Mouse (Mus musculus) lung, postnatal 14 days (tissue): ENCODE measurements around the gene Enox1.

Source experiments
- DNase-seq: peaks from one replicate; pipeline ENCODE4 v3.0.0; 2021

The Enox1 gene

DNA sequence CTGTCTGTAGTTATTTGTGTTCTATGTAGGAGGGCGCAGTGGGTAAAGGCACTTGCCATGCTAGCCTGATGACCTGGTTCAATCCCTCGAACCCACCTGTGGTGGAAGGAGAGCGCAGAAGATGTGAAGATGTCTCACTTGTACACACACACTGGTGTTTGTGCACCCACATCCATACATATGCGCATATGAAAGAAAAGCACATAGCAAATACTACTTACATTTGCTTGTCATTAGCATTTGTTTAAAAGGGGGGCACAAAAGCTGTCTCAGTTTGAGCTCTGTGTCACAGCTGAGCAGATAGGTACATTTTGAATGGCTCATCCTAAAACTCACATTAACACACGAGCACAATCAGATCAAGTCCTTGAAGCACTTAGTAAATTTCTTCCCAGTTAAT, 560.4 kb downstream of the Enox1 start:
- no peak for DNase-seq

DNA sequence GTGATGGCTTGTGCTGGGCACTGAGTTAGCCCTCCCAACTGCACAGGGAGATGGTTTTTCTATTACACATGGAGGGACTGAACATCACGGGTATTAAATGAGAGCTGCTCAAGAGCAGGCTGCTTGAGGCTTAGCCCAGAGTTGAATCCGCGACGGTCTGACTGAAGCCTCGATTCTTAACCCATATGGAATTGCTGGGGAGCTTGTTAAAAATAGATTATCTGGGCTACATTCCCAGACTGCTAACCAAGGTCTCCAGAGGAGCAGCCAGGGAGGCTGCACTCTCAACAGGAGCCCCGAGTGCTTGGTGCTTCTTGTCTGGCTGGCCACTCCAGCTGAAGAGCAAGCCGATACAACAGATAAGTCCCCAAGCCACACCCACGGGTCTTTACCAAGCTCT, 562.3 kb downstream of the Enox1 start:
- no peak for DNase-seq

DNA sequence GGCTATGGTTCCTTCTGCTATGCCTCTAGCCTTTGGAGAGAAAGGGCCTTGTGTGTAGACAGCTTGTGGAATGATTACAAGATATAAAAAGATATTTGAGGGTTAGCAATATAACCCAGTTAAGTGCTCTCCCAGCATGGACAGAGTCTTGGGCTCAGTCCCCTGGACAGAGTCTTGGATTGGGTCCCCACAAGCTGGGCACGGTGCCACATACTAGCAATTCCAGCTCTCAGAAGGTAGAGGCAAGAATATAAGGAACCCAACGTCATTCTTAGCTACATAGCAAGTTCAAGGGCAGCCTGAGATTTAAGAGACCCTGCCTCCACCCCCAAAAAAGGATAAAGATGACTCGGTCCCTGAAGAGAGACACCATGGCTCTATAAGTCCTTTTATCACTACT, 581.5 kb downstream of the Enox1 start:
- peak; percentile 1 for DNase-seq

DNA sequence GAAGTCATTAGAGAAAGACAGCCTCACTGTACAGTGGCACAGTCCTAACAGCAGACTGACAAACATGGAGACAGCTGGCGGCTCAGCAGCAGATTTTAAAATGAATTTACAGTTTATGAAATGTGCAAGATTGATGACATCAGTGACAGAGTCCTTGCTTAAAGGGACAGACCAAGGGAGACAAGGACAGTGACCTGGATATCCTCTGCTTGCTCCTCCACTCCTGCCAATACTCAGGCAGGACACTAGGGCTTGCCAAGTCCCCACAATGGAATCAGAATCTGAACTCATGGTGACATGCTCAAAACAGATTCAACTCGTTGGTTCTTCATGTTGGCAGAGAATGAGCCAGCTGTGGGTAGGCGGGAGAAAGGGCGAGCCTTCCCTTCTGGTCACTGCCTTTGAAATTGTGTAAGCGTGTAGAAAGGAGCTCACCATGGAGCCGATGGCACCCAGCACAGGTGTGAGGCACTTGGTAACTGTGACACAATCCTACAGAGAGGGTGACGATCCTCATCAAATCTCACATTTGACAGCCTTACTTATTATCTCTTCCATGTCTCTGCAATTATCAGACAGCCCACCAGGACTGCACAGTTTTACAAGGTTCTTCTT, 582.3 kb downstream of the Enox1 start:
- DNase-seq, result no peak

DNA sequence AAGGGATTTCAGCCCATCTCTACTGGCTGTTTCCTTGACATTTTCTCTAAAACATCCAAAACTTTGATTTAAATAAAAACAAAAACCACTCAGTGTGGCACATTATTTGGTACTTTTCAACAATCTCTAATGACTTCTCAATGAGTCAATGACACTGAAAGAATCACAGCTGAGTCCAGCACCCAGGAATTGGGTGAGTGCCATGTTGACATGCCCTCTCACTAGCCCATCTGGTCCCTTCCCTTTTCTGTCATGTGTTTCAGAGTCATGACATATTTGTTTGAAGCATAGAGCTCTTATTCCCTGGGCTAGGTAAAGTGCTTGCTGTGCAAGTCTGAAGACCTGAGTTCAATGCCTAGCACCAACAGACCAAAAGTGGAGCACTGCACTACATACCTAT, 582.8 kb downstream of the Enox1 start:
- DNase-seq, result no peak

DNA sequence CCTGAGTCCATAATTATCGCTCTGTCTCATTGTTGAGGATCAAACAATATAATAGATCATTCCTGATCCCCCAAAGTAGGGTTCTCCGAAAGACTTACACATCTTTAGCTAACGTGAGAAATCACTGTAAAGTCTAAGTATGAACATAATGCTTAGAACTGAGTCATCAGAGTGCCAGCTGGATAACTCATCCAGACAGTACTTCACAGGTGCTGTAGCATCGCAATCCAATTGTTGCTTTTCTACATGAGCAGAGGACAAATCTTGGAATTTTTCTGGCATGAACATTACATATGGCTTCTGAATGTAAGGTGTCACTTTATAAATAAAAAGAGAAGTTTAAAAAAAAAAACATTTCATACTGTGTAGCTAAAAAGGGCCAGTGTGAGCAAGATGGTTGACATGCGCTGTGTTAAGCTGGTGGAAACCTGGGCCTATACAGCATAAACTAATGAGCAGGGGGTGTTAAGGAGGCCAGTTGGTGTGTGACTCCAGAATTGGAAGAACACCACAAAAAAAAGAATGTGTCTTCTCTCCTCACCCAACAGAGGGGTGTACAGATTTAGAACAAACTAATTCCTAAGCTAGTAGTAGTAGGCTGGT, 588.2 kb downstream of the Enox1 start:
- DNase-seq, result no peak

DNA sequence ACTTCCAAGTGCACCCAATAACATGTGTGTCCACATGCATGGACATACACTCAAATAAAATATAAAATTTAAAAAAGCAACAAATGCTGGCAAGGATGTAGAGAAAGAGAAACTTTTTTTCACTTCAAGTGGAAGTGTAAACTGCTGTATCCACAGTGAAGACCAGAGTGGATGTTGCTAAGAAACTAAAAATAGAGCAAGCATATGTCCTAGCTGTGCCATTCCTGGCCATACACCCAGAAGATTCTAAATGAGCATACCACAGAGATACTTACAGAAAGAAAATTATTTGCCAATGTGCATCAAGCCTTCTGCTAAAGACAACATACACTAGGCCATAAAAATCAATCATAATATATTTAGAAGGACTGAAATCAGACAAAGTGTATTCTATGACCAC, 592.4 kb downstream of the Enox1 start:
- no peak for DNase-seq
